Mouse (Mus musculus) forebrain, embryonic 16.5 days (tissue): ENCODE results near the gene Sstr3. TPM values are rescaled to one million over a fixed set of nuclear protein-coding genes. Genes with fewer than 3 reads are reported as not detected.
A peak's percentile ranks its signal among the peaks of the same experiment; 100 is the strongest.

Experiments used
- ATAC-seq: fragments of 200-750 bp; cut with Nextera tagmentation; 2 replicates; pipeline ENCODE4 v1.8.0; 2017; ENCODE audit warnings: mild to moderate bottlenecking, moderate library complexity
- H3K27ac ChIP-seq: fragments of 300-500 bp; sonication (generic); 2 replicates; pipeline ENCODE4 v1.5.1; 2014; ENCODE audit warnings: low read length, control low read depth
- H3K27me3 ChIP-seq: fragments of 300-500 bp; sonication (generic); replicated peaks from 2 replicates; pipeline ENCODE4 v1.6.1; 2014; ENCODE audit warnings: low read length; ENCODE audit not compliant: control insufficient read depth, insufficient read depth
- H3K36me3 ChIP-seq: fragments of 300-500 bp; sonication (generic); 2 replicates; pipeline ENCODE4 v1.6.1; 2014; ENCODE audit not compliant: control insufficient read depth, insufficient read depth
- H3K4me1 ChIP-seq: fragments of 300-500 bp; sonication (generic); replicated peaks from 2 replicates; pipeline ENCODE4 v1.6.1; 2014; ENCODE audit warnings: low read length; ENCODE audit not compliant: control insufficient read depth, insufficient read depth
- H3K4me2 ChIP-seq: fragments of 300-500 bp; sonication (generic); 2 replicates; pipeline ENCODE4 v1.6.1; 2014; ENCODE audit warnings: mild to moderate bottlenecking, low read length, control low read depth
- H3K4me3 ChIP-seq: fragments of 300-500 bp; sonication (generic); replicated peaks from 2 replicates; pipeline ENCODE4 v1.5.1; 2014; ENCODE audit warnings: mild to moderate bottlenecking, low read length, control low read depth
- H3K9ac ChIP-seq: fragments of 300-500 bp; sonication (generic); replicated peaks from 2 replicates; pipeline ENCODE4 v1.6.1; 2014; ENCODE audit warnings: low read depth, low read length, control low read depth
- H3K9me3 ChIP-seq: fragments of 300-500 bp; sonication (generic); 2 replicates; pipeline ENCODE4 v1.6.1; 2016; ENCODE audit warnings: low read length; ENCODE audit not compliant: control insufficient read depth
- WGBS: fragments of 180-500 bp; shearing (Covaris S2); extraction: QIAGEN DNeasy Blood & Tissue Kit; methylation state at CpG from one replicate; pipeline ENCODE4 v1.1.7; 2014; 5-methylcytosine and 5-hydroxymethylcytosine counted together
- polyA plus RNA-seq: library from polyadenylated mRNA; unstranded; fragments of >200 nt; fragmentation: Nextera tagmentation; extraction: Ambion mirVana; gene quantifications from 2 replicates; pipeline ENCODE4 v1.2.1, GENCODE M21; 2015

Gene Sstr3
- polyA plus RNA-seq, 1 experiment from 2014 or later = 1.1 TPM

GRCm38 (mm10) chr15:78533346-78533835, 11.1 kb downstream of the Sstr3 start:
- whole genome bisulfite sequencing = 79% methylated on average over 10 of the region's 10 CpGs
- no peak overlapping the region for H3K9ac ChIP-seq
- H3K9me3 ChIP-seq = no peaks in the 10 kb centered on the region

GRCm38 (mm10) chr15:78532566-78533345, 11.7 kb downstream of the Sstr3 start:
- ATAC-seq = no peak
- H3K4me2 ChIP-seq = no peak overlapping the region
- no peak overlapping the region for H3K27ac ChIP-seq
- no peak overlapping the region for H3K4me3 ChIP-seq
- no peaks in the 10 kb centered on the region for H3K9me3 ChIP-seq
- 0 out of 2 replicates have a peak overlapping the region, but pooled peaks have one; percentile 10 for H3K9ac ChIP-seq
- H3K27me3 ChIP-seq = no peaks in the 10 kb centered on the region
- WGBS = 77% methylated on average over 10 of the region's 10 CpGs
- H3K4me1 ChIP-seq = peaks cover 20% of the 10 kb centered on the region
- H3K36me3 ChIP-seq = no peaks in the 10 kb centered on the region

More at GRCm38 (mm10) chr15:78533346-78533835, 11.1 kb downstream of the Sstr3 start:
- no peak overlapping the region for H3K4me2 ChIP-seq
- no peak overlapping the region for H3K27ac ChIP-seq
- no peaks in the 10 kb centered on the region for H3K36me3 ChIP-seq
- H3K4me1 ChIP-seq = peaks cover 20% of the 10 kb centered on the region
- no peak for ATAC-seq
- no peaks in the 10 kb centered on the region for H3K27me3 ChIP-seq
- H3K4me3 ChIP-seq = no peak overlapping the region

DNA sequence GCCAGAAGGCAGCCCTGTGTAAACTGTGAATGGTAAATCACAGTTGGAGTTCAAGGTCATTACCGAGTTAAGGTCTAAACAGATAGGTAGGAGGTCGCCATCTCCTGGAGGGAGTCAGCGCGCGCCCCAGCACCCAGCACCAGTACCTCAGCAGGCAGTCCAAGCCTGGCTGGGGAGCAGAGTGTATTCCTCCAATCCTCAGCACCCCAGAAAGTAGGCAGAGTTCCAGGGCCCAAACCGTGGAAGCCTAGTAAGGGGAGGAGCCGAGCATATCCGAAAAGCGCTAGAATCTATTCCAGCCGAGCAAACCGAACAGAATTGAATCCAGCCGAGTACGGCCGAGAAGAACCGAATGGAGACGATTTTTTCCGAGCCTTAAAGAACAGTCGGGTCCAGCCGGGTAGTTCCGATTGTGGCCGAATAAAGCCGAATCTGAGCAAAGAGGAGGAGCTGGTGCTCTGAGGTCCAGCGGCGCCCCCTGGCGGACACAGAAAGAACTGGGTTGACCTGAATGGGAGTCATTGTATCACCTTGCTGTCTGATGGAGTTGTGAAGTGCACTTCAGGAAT, 12.5 kb downstream of the Sstr3 start:
- no peaks in the 10 kb centered on the region for H3K36me3 ChIP-seq
- WGBS = under 1% methylated on average over 25 of the region's 25 CpGs
- peak; percentile 89 for ATAC-seq

GRCm38 (mm10) chr15:78531451-78531720, 13.1 kb downstream of the Sstr3 start:
- Histone ChIP-seq H3K27ac (no peak overlapping the region), H3K4me3 (peak overlapping the region; percentile 37; the same call in 1 of the 2 replicates), H3K9ac (peak overlapping the region; percentile 65; the same call in 1 of the 2 replicates), H3K36me3 (no peaks in the 10 kb centered on the region), H3K4me1 (peaks cover 20% of the 10 kb centered on the region), H3K27me3 (no peaks in the 10 kb centered on the region), H3K9me3 (no peaks in the 10 kb centered on the region), H3K4me2 (peak overlapping the region; percentile 60)
- WGBS = 77% methylated on average over 4 of the region's 4 CpGs
- no peak for ATAC-seq

More for the DNA sequence above, 12.5 kb downstream of the Sstr3 start:
- Histone ChIP-seq H3K9ac (peak overlapping the region; percentile 65), H3K4me1 (peaks cover 20% of the 10 kb centered on the region), H3K27ac (peak overlapping the region; percentile 67), H3K4me3 (peak overlapping the region; percentile 37), H3K27me3 (no peaks in the 10 kb centered on the region), H3K4me2 (peak overlapping the region; percentile 60), H3K9me3 (no peaks in the 10 kb centered on the region)

GRCm38 (mm10) chr15:78530671-78531450, 13.6 kb downstream of the Sstr3 start, which contains the start of gene C1qtnf6:
Gene C1qtnf6 (minus strand): TSS chr15:78531416.
- Histone ChIP-seq H3K36me3 (no peaks in the 10 kb centered on the region), H3K9me3 (no peaks in the 10 kb centered on the region), H3K4me3 (peak within 1 kb of the TSS; percentile 37), H3K27me3 (no peaks in the 10 kb centered on the region), H3K9ac (peak within 1 kb of the TSS; percentile 65), H3K27ac (peak within 1 kb of the TSS; percentile 67), H3K4me1 (peaks cover 20% of the 10 kb centered on the region), H3K4me2 (peak within 1 kb of the TSS; percentile 60)
- ATAC-seq = no peak
- 74% methylated on average over 17 of the region's 17 CpGs for WGBS

DNA sequence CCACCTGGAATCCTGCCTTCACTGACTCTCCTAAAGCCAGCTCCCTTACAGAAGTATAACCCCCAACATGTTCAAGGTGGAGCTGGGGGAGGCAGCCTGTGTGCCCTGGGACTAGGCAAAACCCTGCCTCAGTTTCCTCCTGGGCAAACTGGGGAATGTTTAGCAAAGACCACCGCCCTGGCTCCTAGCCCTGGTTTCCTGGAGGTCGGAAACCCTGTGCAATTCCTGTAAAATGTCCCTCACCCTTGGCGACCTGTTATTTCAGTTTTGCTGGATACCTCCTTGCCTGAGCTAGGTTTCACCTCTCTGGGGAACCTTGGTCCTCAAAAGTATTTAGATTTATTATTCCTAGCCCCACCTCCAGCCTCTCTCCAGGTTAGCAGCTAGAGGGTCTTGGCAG, 14.3 kb downstream of the Sstr3 start:
- no peak overlapping the region for H3K4me3 ChIP-seq
- peaks cover 20% of the 10 kb centered on the region for H3K4me1 ChIP-seq
- ATAC-seq = no peak
- no peaks in the 10 kb centered on the region for H3K36me3 ChIP-seq
- 0 out of 2 replicates have a peak overlapping the region, but pooled peaks have one; percentile 12 for H3K27ac ChIP-seq
- no peaks in the 10 kb centered on the region for H3K27me3 ChIP-seq
- H3K9me3 ChIP-seq = no peaks in the 10 kb centered on the region
- WGBS = 80% methylated on average over 3 of the region's 3 CpGs
- H3K4me2 ChIP-seq = 0 out of 2 replicates have a peak overlapping the region, but pooled peaks have one; percentile 68
- peak overlapping the region; percentile 70 for H3K9ac ChIP-seq

DNA sequence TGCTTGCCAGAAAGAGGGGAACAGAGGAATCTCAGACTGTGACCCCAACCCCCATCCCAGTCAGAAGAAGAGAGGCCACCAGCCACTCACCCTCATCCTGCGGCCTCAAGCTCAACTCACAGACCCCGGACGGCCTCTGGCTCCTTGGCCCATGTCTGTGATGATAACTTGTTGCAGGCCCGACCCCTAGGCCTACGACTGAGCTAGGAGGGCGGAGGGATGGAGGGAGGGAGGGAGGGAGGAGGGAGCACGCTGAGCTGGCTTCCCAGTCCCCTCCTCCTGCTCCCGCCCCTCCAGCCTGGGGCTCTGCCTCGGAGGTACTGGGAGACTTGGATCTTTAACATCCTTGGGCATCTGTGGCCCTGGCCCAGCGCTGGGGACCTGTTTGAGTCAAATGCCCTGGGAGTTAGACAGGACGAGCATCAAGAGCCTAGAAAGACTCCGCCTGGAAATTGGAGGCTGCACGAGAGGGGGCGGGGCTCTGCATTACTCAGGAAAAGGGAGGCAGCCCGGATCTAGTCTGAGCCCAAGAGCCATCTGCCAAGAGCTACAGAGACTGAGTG, 15.0 kb downstream of the Sstr3 start:
- H3K4me3 ChIP-seq = peak overlapping the region; percentile 42
- H3K4me1 ChIP-seq = peaks cover 20% of the 10 kb centered on the region
- no peaks in the 10 kb centered on the region for H3K36me3 ChIP-seq
- no peaks in the 10 kb centered on the region for H3K27me3 ChIP-seq
- peak overlapping the region; percentile 68 for H3K4me2 ChIP-seq
- no peaks in the 10 kb centered on the region for H3K9me3 ChIP-seq
- 4% methylated on average over 15 of the region's 15 CpGs for WGBS
- H3K9ac ChIP-seq = peak overlapping the region; percentile 70
- ATAC-seq = peak; percentile 56
- peak overlapping the region; percentile 71; the same call in 1 of the 2 replicates for H3K27ac ChIP-seq

GRCm38 (mm10) chr15:78528726-78529411, 15.6 kb downstream of the Sstr3 start:
- H3K4me1 ChIP-seq = peaks cover 20% of the 10 kb centered on the region
- H3K9ac ChIP-seq = peak overlapping the region; percentile 70
- no peak for ATAC-seq
- peak overlapping the region; percentile 42 for H3K4me3 ChIP-seq
- peak overlapping the region; percentile 35; the same call in 1 of the 2 replicates for H3K27ac ChIP-seq
- H3K9me3 ChIP-seq = no peaks in the 10 kb centered on the region
- peak overlapping the region; percentile 68 for H3K4me2 ChIP-seq
- WGBS = 51% methylated on average over 11 of the region's 11 CpGs
- H3K27me3 ChIP-seq = no peaks in the 10 kb centered on the region
- no peaks in the 10 kb centered on the region for H3K36me3 ChIP-seq
